Mouse (Mus musculus): Measurements from ENCODE around the gene BC024978. TPM values are rescaled to one million over a fixed set of nuclear protein-coding genes. Genes with fewer than 3 reads are reported as not detected.
A peak's percentile ranks its signal among the peaks of the same experiment; 100 is the strongest.

BC024978 gene
- polyA plus RNA-seq, 1 experiment from 2014 or later = 3.8 TPM

GRCm38 (mm10) chr7:27161744-27162143 is 33.8 kb upstream of the BC024978 start:
- WGBS = 82% methylated on average over 4 of the region's 4 CpGs
- no peak for DNase-seq
- ATAC-seq (ENCODE audit: insufficient read depth) = no peak
- Histone ChIP-seq H3K9me3 (ENCODE audit: low read depth, low read length) (no peaks in the 10 kb centered on the region), H3K9ac (no peak overlapping the region), H3K4me1 (ENCODE audit: insufficient read depth) (peaks cover 18% of the 10 kb centered on the region), H3K36me3 (ENCODE audit: insufficient read depth) (peaks cover 73% of the 10 kb centered on the region), H3K27me3 (ENCODE audit: insufficient read depth, low read length) (no peaks in the 10 kb centered on the region), H3K4me2 (no peak overlapping the region), H3K4me3 (ENCODE audit: low read depth, low read length) (no peak overlapping the region), H3K27ac (ENCODE audit: low read depth) (no peak overlapping the region)
- TF ChIP-seq CTCF (IDR thresholded peaks at IDR 0.05; ENCODE audit: low read depth) = no peak

- no peak for TF ChIP-seq CTCF (IDR thresholded peaks at IDR 0.05; ENCODE audit: low read depth)
- Histone ChIP-seq H3K9me3 (ENCODE audit: low read depth, low read length) (no peaks in the 10 kb centered on the region), H3K4me1 (ENCODE audit: insufficient read depth) (peaks cover 18% of the 10 kb centered on the region), H3K36me3 (ENCODE audit: insufficient read depth) (peaks cover 64% of the 10 kb centered on the region), H3K4me3 (ENCODE audit: low read depth, low read length) (peak overlapping the region; percentile 12; the same call in 1 of the 2 replicates), H3K27me3 (ENCODE audit: insufficient read depth, low read length) (no peaks in the 10 kb centered on the region), H3K27ac (ENCODE audit: low read depth) (no peak overlapping the region; the same call in 1 of the 2 replicates), H3K4me2 (peak overlapping the region; percentile 82), H3K9ac (peak overlapping the region; percentile 85)
- 80% methylated on average over 5 of the region's 5 CpGs for WGBS
- ATAC-seq (ENCODE audit: insufficient read depth) = no peak
- no peak for DNase-seq
Measured at GRCm38 (mm10) chr7:27162780-27163449, 32.7 kb upstream of the BC024978 start.

- Histone ChIP-seq H3K9me3 (ENCODE audit: low read depth, low read length) (no peaks in the 10 kb centered on the region), H3K4me1 (ENCODE audit: insufficient read depth) (peaks cover 18% of the 10 kb centered on the region), H3K36me3 (ENCODE audit: insufficient read depth) (peaks cover 59% of the 10 kb centered on the region), H3K9ac (peak overlapping the region; percentile 85), H3K4me3 (ENCODE audit: low read depth, low read length) (peak overlapping the region; percentile 12; the same call in 1 of the 2 replicates), H3K27me3 (ENCODE audit: insufficient read depth, low read length) (no peaks in the 10 kb centered on the region), H3K4me2 (peak overlapping the region; percentile 82), H3K27ac (ENCODE audit: low read depth) (no peak overlapping the region; the same call in 1 of the 2 replicates)
- ATAC-seq (ENCODE audit: insufficient read depth) = no peak
- WGBS = 64% methylated on average over 5 of the region's 5 CpGs
- no peak for DNase-seq
- TF ChIP-seq CTCF (IDR thresholded peaks at IDR 0.05; ENCODE audit: low read depth) = no peak
Measured at GRCm38 (mm10) chr7:27163450-27163805, 32.2 kb upstream of the BC024978 start.

GRCm38 (mm10) chr7:27164112-27164947 is 31.3 kb upstream of the BC024978 start:
- Histone ChIP-seq H3K9me3 (ENCODE audit: low read depth, low read length) (no peaks in the 10 kb centered on the region), H3K4me1 (ENCODE audit: insufficient read depth) (peaks cover 18% of the 10 kb centered on the region), H3K36me3 (ENCODE audit: insufficient read depth) (peaks cover 50% of the 10 kb centered on the region), H3K9ac (peak overlapping the region; percentile 85), H3K27ac (ENCODE audit: low read depth) (no peak overlapping the region), H3K4me3 (ENCODE audit: low read depth, low read length) (peak overlapping the region; percentile 71), H3K4me2 (peak overlapping the region; percentile 82), H3K27me3 (ENCODE audit: insufficient read depth, low read length) (no peaks in the 10 kb centered on the region)
- 75% methylated on average over 33 of the region's 33 CpGs for WGBS
- ATAC-seq (ENCODE audit: insufficient read depth) (no peak), DNase-seq (no peak)
- no peak for TF ChIP-seq CTCF (IDR thresholded peaks at IDR 0.05; ENCODE audit: low read depth)

- Histone ChIP-seq H3K27me3 (ENCODE audit: insufficient read depth, low read length) (no peaks in the 10 kb centered on the region), H3K4me3 (ENCODE audit: low read depth, low read length) (peak overlapping the region; percentile 71), H3K9ac (peak overlapping the region; percentile 85), H3K27ac (ENCODE audit: low read depth) (no peak overlapping the region), H3K4me2 (peak overlapping the region; percentile 82), H3K4me1 (ENCODE audit: insufficient read depth) (peaks cover 18% of the 10 kb centered on the region), H3K9me3 (ENCODE audit: low read depth, low read length) (no peaks in the 10 kb centered on the region), H3K36me3 (ENCODE audit: insufficient read depth) (peaks cover 45% of the 10 kb centered on the region)
- no peak for TF ChIP-seq CTCF (IDR thresholded peaks at IDR 0.05; ENCODE audit: low read depth)
- no peak for DNase-seq
- 63% methylated on average over 23 of the region's 23 CpGs for WGBS
- ATAC-seq (ENCODE audit: insufficient read depth) = no peak
Measured at GRCm38 (mm10) chr7:27165007-27165655, 30.4 kb upstream of the BC024978 start.

GRCm38 (mm10) chr7:27165696-27166095 is 29.9 kb upstream of the BC024978 start:
- no peaks in the 10 kb centered on the region for H3K27me3 ChIP-seq (ENCODE audit: insufficient read depth, low read length)
- H3K4me2 ChIP-seq = peak overlapping the region; percentile 82
- H3K36me3 ChIP-seq (ENCODE audit: insufficient read depth) = peaks cover 44% of the 10 kb centered on the region
- no peaks in the 10 kb centered on the region for H3K9me3 ChIP-seq (ENCODE audit: low read depth, low read length)
- peak overlapping the region; percentile 85 for H3K9ac ChIP-seq
- TF ChIP-seq CTCF (IDR thresholded peaks at IDR 0.05; ENCODE audit: low read depth) = no peak
- peak overlapping the region; percentile 98; the same call in 1 of the 2 replicates for H3K27ac ChIP-seq (ENCODE audit: low read depth)
- DNase-seq (no peak), ATAC-seq (ENCODE audit: insufficient read depth) (no peak)
- H3K4me3 ChIP-seq (ENCODE audit: low read depth, low read length) = peak overlapping the region; percentile 71
- 2% methylated on average over 8 of the region's 8 CpGs for WGBS
- H3K4me1 ChIP-seq (ENCODE audit: insufficient read depth) = peaks cover 18% of the 10 kb centered on the region
